Mouse (Mus musculus) forebrain, postnatal 0 days (tissue): Measurements from ENCODE around the gene Nln. TPM values are rescaled to one million over a fixed set of nuclear protein-coding genes. Genes with fewer than 3 reads are reported as not detected.

Experiments used
- ATAC-seq: fragments of 200-750 bp; cut with Nextera tagmentation; 2 replicates; pipeline ENCODE4 v1.8.0; 2017; ENCODE audit warnings: mild to moderate bottlenecking, moderate library complexity
- DNase-seq: peaks from one replicate; pipeline ENCODE4 v3.0.0-alpha.2; 2015
- H3K27ac ChIP-seq: fragments of 300-500 bp; sonication (generic); 2 replicates; pipeline ENCODE4 v1.5.1; 2014; ENCODE audit warnings: low read depth, mild to moderate bottlenecking, antibody characterized with exemption, low read length, moderate library complexity, mixed read lengths
- H3K27me3 ChIP-seq: fragments of 300-500 bp; sonication (generic); 2 replicates; pipeline ENCODE4 v1.6.1; 2014; ENCODE audit warnings: mild to moderate bottlenecking, low read length, mixed read lengths; ENCODE audit not compliant: insufficient read depth
- H3K36me3 ChIP-seq: fragments of 300-500 bp; sonication (generic); 2 replicates; pipeline ENCODE4 v1.6.1; 2014; ENCODE audit warnings: mild to moderate bottlenecking, moderate library complexity; ENCODE audit not compliant: insufficient read depth
- H3K4me1 ChIP-seq: fragments of 300-500 bp; sonication (generic); 2 replicates; pipeline ENCODE4 v1.6.1; 2014; ENCODE audit warnings: antibody characterized with exemption; ENCODE audit not compliant: insufficient read depth
- H3K4me2 ChIP-seq: fragments of 300-500 bp; sonication (generic); 2 replicates; pipeline ENCODE4 v1.6.1; 2014; ENCODE audit warnings: low read depth, mild to moderate bottlenecking, moderate library complexity
- H3K4me3 ChIP-seq: fragments of 300-500 bp; sonication (generic); 2 replicates; pipeline ENCODE4 v1.5.1; 2014; ENCODE audit warnings: low read depth, low read length, mixed read lengths
- H3K9ac ChIP-seq: fragments of 300-500 bp; sonication (generic); 2 replicates; pipeline ENCODE4 v1.6.1; 2014; ENCODE audit warnings: mild to moderate bottlenecking
- H3K9me3 ChIP-seq: fragments of 300-500 bp; sonication (generic); 2 replicates; pipeline ENCODE4 v1.6.1; 2016; ENCODE audit warnings: low read length
- CTCF ChIP-seq: sonication (generic); IDR thresholded peaks from 2 replicates; pipeline ENCODE4 v1.5.1; 2016; ENCODE audit warnings: antibody characterized with exemption, control low read depth, low read depth
- WGBS: fragments of 180-500 bp; shearing (Covaris S2); extraction: QIAGEN DNeasy Blood & Tissue Kit; methylation state at CpG from one replicate; pipeline ENCODE4 v1.1.7; 2014; 5-methylcytosine and 5-hydroxymethylcytosine counted together
- polyA plus RNA-seq: library from polyadenylated mRNA; unstranded; fragments of >200 nt; fragmentation: Nextera tagmentation; extraction: Ambion mirVana; gene quantifications from 2 replicates; pipeline ENCODE4 v1.2.1, GENCODE M21; 2015
- total RNA-seq: library from RNA; depleted of rRNA; stranded (reverse); fragments of >200 nt; gene quantifications from 2 replicates; pipeline ENCODE4 v1.2.3, GENCODE M21; 2014; rRNA removed

Nln gene
- total and polyA plus RNA-seq, 2 experiments from 2014 or later = 49.0 to 77.2 TPM

DNA sequence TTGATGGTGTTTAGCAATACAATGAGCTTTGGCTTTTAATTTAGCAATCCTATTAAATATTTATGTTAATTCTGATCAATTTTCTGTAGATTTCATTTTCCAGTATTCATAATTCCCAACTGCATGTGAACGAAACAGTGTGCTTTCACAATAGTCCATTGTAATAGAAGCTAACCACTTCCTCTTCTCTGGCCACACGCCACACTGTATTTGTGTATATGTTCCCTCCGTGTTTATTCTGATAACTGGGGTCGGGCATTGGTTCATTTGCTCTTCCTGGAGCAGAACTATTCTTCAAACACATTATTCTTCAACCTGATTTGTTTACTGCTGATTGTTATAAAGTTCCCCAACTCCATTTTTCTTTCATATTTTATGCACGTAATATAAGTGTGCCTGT, 135.4 kb downstream of the Nln start:
- WGBS = 82% methylated on average over 5 of the region's 5 CpGs
- TF ChIP-seq CTCF = no peak
- Histone ChIP-seq H3K4me3 (no peak overlapping the region), H3K36me3 (no peaks in the 10 kb centered on the region), H3K4me2 (no peak overlapping the region), H3K9ac (no peak overlapping the region), H3K4me1 (0 out of 2 replicates have a peak, but pooled peaks cover 5% of the 10 kb centered on the region), H3K27me3 (no peaks in the 10 kb centered on the region), H3K27ac (no peak overlapping the region), H3K9me3 (no peaks in the 10 kb centered on the region)
- no peak for DNase-seq
- ATAC-seq = no peak

Other genes starting within 250 kb of the Nln start
- 33.6 and 51.3 TPM in 2 replicates for gene Erbin, start 189.1 kb downstream of the Nln start, total RNA-seq
- 5.1 and 6.0 TPM in 2 replicates for gene Erbin, start 189.1 kb downstream of the Nln start, polyA plus RNA-seq
- gene Sgtb, start 127 bp upstream of the Nln start, total RNA-seq = 32.2 and 39.6 TPM in 2 replicates
- gene Sgtb, start 127 bp upstream of the Nln start, polyA plus RNA-seq = 20.4 and 23.0 TPM in 2 replicates
- 51.1 and 55.4 TPM in 2 replicates for gene Trappc13, start 68.9 kb upstream of the Nln start, total RNA-seq
- 48.3 and 49.0 TPM in 2 replicates for gene Trappc13, start 68.9 kb upstream of the Nln start, polyA plus RNA-seq
- 67.1 and 70.2 TPM in 2 replicates for gene Trim23, start 69.2 kb upstream of the Nln start, total RNA-seq
- 28.1 and 34.7 TPM in 2 replicates for gene Trim23, start 69.2 kb upstream of the Nln start, polyA plus RNA-seq
- gene Cenpk, start 119.0 kb upstream of the Nln start, total RNA-seq = 3.5 and 10.7 TPM in 2 replicates
- 13.5 and 15.2 TPM in 2 replicates for gene Cenpk, start 119.0 kb upstream of the Nln start, polyA plus RNA-seq
- gene Ppwd1, start 119.2 kb upstream of the Nln start, total RNA-seq = 7.8 and 10.0 TPM in 2 replicates
- gene Ppwd1, start 119.2 kb upstream of the Nln start, polyA plus RNA-seq = 4.4 and 4.6 TPM in 2 replicates
- gene Adamts6, start 178.2 kb upstream of the Nln start, total RNA-seq = 3.5 and 4.6 TPM in 2 replicates
- 0.26 and 0.62 TPM in 2 replicates for gene Adamts6, start 178.2 kb upstream of the Nln start, polyA plus RNA-seq